Mouse (Mus musculus): ENCODE measurements around the gene Frmd4b.

Gene Frmd4b

DNA sequence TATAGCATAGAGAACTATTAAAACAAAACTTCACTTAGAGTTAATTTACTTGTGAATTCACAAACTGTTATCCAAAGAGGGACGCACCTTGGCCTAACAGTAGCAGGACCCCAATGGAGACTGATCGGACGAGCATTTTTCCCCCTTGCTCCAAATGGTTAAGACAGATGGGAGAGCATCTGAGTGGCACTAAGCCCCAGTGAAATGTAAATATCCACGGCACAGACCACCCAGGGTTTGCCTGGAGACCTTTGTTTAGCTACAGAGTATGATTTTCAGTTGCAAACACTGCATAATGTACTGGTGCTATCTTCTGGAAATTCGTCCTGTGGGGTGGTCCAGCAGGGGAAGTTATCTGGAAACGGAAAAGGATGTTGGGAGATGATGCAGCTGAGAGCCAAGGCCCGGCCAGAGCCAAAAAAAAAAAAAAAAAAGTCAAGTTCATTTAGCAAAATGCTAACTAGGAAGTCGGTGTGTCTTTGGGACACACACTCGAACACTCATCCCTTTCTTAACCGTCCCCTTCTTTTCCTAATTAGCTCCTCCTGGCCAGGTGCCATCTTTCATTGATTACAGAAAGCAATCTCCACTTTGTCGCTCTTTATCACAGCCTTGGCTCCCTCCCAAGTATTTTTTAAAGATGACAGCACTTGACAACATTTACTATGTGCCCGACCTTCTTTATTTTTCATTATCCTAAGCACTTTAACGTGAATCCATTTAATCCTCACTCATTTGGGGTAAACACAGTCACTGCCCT is 95.9 kb downstream of the Frmd4b start:
- no peak for DNase-seq (ENCODE audit: extremely low spot score)

DNA sequence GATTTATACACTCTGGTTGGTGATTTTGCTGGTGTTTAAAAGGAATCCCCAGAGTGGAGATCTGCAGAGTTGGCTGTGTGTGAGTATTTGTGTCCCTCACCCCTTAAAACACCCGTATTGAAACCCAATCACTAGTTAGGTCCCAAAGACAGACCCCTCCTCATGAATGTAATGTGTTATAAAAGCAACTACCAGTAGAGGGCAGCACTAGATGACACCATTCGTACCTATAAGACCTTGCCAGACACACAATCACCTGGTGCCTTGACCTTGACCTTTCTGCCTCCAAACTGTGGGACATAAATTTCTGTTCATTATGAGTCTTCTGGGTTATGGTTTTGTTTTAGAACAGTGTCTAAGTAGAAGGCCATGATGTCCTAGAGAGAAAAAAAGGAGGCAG is 96.8 kb downstream of the Frmd4b start:
- DNase-seq (ENCODE audit: extremely low spot score): peak; percentile 34

DNA sequence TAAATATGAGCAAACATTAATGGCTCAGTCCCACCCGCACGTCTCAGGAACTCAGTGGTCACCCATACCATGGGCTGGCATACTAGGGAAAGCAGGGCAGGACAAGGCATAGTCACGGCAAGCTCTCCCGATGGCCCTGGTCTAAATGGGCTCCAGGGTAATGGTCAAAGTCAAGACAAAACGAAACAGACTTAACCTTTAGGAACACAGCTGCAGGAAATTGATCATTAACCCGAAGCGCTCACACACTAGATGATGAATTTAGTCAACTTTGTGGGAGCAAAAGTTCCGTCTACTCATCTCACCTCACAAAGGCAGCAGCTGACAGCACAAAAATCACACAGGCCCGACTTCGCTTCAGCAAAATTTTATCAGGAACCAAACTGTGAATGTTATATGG is 97.8 kb downstream of the Frmd4b start:
- no peak for DNase-seq (ENCODE audit: extremely low spot score)

DNA sequence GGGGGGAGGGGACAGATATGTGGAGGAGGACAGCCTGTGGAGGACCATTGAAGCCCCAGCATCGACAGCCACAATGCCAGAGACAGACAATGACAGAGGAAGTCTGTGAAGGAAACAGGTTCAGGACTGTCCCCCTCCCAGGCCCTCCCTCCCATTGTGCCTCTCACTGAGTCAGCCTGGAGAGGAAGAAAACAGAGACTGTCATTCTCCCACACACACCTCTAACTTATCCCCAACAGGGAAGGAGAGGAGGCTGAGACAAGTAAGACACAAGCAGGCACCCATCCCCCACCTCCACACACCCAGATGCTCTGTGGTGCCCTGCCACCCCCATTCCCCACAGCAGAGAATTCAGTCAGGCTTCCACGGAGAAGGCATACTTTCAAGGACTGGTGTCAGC is 98.9 kb downstream of the Frmd4b start:
- no peak for DNase-seq (ENCODE audit: extremely low spot score)

DNA sequence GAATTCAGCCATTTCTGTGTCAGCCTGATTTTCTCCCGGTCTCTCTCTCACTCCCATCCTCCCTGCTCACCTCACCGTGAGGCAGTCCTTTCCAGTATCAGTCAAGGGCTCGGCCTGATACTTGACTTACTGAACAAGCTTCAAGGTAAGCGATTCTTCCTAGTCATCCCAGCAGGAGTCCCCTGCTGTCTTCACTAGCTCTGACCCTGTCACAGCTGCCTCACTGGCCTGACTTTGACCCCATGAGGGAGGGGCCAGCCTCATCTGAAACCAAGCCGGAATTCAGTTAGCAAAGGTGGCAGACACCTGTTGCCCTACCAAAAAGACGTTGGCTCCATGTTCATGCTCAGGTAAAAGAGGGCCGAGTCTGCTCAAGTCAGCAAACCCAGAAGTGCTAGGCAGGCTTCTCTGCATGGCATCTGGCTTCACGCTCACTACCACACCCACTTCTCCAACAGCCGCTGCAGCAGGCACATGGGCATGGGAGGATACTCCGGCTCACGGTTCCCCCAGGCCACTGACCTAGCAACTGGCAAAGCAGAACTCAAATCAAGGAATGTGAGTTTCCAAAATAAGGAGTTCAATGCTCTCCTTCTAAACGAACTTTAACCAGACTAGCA is 99.6 kb downstream of the Frmd4b start:
- no peak for DNase-seq (ENCODE audit: extremely low spot score)

DNA sequence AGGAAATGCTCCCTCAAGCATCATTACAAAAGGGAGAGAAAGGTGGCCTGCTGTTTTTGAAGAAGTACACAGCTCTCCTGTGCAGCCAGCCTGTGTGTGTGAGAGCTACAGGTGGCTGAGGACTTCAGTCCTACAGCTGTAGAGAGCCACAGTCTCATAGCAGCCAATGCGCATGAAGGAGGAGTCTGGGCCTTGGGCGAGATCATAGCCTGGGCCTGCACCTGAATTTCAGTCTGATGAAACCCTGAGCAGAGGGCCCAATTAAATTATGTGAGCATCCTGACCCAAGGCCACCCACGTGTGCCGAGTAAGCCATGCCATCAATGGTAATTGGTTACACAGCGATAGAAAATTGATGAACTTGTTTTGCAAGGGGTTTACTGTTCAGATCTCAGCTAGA is 100.4 kb downstream of the Frmd4b start:
- no peak for DNase-seq (ENCODE audit: extremely low spot score)

DNA sequence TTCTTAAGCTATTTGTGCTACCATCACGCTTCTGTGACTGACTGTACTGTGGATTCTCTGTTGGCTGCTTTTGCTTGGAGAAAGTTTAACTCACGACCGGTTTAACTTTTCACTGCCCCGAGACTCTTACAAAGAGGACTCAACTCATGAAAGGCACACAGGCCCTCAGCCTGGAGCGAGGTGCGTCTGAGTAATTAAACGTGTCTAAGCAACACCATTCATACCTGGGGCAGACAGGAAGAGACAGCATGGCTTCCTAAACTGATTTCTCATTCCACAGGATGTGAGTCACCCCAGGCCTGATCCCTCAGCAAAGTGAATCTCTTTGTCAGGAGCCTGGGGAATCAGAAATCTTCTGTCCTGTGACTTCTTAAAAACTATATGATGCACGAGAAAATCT is 106.6 kb downstream of the Frmd4b start:
- no peak for DNase-seq (ENCODE audit: extremely low spot score)

DNA sequence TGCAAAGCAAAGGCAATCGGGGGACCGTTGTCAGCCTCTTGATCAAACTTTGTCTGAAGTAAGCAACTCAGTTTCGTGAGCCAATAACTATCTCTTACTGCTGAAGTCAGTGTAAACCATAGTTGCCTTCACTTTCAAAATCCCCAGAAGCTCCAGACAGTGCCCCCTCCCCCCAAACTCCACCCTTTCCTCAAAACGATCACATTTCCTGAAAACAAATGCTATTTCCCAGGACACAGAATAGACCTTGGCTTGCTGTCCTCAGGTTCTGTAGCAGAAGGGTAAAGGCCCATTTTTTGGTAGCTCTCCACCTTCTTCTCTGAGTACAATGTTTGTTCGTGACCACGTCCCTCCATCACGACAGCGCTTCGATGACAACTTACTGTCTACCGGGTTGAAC is 107.9 kb downstream of the Frmd4b start:
- no peak for DNase-seq (ENCODE audit: extremely low spot score)

DNA sequence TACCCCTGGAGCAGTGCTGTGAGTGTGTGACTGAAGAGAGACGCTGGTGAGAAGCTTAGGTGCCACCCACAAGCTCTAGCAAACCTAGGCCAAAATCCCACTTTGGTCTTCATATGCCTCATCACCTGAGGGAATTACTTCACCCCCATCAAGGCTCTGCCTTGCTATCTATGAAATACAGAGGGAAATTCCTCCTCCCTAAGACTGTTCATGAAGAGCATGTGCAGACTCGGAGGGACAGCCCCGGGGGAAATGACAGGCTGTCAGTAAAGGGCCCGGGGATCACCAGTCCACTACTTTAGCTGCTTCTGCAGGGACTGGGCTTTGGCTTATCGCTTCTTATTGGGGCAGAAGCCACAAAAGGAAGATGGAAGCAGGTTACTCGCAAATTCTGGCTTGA is 108.9 kb downstream of the Frmd4b start:
- no peak for DNase-seq (ENCODE audit: extremely low spot score)

DNA sequence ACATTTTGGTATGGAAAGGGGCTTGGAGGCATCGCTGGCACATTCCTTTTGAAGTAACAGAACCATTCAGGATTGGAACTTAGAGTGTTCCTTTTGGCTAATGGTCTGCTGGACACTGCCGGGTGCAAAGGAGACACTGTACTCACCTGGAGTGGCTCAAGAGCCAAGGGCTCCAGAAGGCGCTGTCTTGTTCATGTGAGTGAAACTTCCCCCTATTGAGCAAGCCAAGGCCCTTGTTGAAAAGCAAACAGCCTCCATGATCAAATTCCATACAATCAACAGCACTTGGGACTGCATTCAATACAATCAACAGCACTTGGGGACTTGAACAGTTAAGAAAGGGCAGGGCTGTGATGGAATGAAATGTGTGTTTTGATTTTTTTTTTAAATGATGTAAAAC is 109.4 kb downstream of the Frmd4b start:
- no peak for DNase-seq (ENCODE audit: extremely low spot score)

DNA sequence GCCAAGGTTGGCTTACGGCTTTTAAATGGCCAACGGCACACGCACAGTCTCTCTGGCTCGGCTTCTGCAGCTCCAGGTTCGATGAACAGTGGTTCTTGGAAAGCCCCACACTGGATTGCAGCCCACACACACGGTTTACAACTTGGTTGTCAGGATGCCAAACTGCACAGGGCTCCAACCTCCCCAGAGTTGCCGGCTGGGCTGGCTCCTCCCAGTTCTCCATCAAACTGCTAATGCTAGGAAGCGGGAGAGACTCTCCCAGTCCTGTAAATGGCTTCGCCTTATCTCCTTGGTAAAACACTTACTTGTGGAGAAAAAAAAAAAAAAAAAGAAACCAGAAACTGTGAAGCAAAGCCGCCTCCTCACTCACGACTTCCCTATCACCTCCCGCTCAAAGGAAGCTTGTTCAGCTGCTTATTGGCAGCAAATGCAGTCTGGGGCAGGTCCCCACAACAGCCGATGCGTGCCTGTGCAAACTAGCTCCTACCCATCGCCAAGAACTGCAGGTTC is 111.1 kb downstream of the Frmd4b start:
- peak; percentile 17 for DNase-seq (ENCODE audit: extremely low spot score)

DNA sequence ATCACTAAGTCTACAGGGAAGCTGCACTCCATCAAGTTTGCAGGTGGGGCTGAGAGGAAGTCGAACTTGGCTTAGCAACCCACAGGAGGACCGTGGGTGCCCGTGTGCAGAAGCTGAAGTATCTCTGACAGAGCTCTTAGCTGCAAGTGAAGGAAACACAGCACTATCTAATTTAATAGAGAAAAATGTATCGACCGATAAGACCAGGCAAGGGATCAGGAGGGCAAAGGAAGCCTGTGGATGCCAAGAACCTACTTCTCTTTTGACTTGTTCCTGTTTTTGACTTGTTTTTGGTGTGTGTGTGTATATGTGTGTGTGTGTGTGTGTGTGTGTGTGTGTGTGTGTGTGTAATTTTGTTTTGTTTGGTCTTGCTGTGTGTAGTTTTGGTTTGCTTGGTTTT is 112.7 kb downstream of the Frmd4b start:
- DNase-seq (ENCODE audit: extremely low spot score): no peak

DNA sequence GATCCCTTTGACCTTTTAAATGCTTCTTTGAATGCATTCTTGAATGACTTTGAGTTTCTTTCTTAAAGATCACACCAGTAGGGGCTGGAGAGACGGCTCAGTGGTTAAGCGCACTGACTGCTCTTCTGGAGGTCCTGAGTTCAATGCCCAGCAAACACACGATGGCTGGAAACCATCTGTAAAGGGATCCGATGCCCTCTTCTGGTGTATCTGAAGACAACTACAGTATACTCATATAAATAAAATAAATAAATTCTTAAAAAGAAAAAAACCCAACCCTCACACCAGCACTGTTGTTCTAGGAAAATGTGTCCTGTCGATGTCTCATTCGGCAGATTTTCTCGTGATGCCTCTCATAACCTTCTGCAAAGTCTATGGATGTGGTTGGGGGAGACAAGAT is 116.3 kb downstream of the Frmd4b start:
- no peak for DNase-seq (ENCODE audit: extremely low spot score)

DNA sequence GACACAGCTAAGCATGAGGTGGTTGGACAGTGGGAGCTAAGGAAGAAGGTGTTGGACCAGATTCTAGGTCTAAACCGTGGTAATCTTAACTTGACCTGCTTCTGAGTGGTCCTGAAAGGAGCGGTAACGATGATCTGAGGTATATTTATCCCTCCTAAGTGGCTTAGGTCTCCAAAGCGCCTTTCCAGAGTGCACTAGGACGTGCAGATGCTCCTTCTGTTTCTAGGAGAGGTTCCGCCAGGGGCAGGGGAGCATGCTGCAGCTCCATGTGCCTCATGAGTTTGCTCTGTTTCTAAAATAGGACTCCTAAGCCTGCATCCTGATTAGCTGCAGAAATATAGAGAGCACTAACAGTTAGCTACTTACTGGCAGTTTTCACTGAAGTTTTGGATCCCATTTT is 117.1 kb downstream of the Frmd4b start:
- DNase-seq (ENCODE audit: extremely low spot score): no peak

DNA sequence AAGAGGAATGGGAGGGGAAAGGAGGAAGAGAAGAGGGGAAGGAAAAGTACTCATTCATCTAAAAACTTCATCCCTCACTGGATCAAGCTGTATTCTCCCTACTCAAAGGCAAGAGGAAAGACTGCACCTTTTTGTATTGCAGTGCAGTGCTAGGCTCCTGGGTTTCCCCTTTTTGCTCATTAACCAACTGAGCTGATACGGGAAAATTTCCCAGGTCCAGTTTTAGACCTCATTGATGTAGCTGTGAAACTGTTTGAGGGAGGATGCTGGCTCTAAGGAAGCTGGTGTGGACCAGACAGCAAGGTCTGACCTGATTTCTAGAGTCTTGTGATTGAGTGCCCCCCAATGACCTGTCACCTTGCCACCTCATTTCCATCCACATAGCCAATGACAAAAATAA is 121.3 kb downstream of the Frmd4b start:
- DNase-seq (ENCODE audit: extremely low spot score): no peak

DNA sequence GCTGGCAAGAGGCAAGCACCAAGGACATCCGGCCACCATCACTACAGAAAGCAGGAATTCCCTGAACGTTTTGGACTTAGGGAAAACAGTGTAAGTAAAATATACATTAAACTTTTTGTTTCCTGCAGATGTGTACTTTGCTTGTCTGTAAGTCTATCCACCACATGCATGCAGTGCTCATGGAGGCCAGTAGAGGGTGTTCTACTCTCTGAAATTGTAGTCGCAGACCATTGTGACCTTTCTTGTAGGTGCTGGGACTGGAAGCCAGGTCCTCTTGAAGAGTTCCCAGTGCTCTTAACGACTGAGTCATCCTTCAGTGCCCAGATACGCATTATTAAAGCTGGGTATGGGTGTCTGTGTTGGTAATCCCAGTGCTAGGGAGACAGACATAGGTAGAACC is 126.3 kb downstream of the Frmd4b start:
- no peak for DNase-seq (ENCODE audit: extremely low spot score)

DNA sequence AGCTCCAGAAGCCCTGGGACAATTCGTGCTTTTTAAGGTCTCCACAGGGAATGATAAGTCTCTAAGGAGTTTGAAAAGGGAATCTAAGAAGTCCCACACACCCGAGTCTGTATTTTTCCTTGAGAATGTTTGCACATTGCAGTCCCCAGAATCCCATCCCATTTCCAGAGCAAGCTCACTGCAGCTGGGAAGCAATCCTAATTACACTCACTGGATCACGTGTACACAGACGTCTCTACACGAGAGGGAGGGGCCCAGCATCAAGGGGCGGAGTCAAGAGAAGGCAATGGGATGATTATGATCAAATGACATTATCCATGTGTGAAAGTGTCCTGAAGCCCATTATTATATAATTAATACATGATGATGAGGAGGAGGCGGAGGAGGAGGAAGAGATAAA is 128.5 kb downstream of the Frmd4b start:
- no peak for DNase-seq (ENCODE audit: extremely low spot score)

DNA sequence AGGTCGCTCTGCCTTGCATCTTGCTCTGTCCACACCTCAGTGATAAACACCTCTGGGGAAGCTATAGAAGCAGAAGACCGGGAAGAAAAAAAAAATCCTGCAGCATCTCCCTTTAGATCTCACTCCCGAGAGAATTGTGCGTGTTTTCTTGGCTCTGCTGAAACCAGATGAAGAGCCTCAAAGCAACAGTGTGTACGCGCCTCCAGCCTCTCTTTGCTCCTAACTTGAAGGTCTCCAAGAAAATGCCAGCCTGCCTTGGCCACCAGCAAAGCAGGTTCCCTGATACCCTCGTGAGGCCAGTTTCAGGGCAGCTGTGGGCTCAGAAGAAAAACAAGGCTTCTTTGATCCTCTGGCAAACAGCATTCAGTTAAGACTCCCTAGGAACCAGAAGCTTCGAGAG is 129.1 kb downstream of the Frmd4b start:
- no peak for DNase-seq (ENCODE audit: extremely low spot score)

DNA sequence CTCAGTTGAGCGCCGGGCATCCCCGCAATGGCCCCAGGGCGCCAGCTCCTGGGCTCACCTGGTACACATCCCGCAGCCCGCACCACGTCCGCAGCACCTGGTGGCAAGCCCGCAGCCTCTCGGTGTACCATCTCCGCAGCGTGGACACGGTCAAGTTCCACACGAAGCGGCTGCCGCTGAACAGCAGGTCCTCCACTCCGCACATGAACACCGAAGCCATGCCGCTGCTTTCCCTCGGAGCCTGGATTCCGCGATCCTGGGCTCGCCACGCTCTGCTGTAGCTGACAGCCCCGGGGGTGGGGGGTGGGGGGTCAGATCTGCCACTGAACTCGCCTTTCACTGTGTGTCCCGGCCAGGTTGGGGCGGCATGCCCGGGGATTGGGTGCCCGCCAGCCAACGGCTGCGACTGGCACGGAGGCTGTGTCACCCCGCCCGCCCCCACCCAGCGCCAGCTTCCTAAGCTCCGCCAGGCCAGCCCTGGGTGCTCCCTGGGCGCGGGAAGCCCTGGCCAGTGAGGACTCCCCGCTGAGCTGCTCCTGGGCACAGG is 129.7 kb downstream of the Frmd4b start:
- DNase-seq (ENCODE audit: extremely low spot score): peak; percentile 48

DNA sequence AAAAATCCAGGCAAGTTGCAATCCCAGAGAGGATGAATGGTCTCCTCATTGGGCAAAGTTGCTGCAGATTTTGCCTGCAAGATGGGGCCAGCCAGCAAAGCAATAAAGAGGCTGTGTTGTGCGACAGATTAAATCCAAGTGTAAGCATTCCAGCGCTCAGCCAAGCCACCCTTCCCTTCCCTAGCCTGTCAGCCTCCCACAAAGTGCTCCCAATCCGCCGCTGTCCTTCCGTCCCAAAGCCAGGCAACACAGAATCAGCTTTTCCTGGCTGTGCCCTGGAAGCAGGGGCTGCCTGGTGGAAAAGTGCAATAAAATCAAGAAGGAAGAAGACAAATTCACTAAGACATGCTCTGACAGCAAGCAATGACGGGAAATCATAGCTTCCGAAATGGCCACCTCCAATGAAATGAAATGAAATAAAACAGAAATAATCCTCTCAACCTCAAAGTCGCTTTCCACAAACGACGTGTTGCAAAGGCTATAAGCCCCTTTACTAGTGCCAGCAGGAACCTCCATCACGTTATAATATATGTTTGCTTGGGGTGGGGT is 130.5 kb downstream of the Frmd4b start:
- DNase-seq (ENCODE audit: extremely low spot score): no peak

DNA sequence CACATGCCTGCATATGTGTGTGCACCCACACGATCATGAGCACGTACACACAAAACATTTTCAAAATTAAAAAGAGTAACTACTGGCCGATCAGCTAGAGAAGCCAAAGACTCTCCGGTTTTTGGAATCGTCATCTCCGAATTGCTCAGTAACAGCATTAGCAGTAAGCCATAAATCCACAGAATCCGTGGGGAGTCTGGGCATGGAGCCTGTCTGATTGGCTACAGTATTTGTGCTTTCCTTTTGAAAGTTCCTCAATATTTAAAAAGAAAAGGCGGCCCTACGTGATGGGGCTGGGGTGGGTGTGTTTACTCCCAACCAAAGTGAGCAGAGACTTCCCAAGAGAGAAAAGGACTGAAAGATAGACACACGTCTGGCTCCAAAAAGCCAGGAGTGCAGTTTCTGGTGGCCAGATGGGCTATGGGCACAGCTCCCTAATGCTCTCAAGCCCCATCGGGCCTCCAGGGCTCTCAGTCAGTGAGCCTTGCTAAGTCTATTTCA is 131.4 kb downstream of the Frmd4b start:
- DNase-seq (ENCODE audit: extremely low spot score): no peak

DNA sequence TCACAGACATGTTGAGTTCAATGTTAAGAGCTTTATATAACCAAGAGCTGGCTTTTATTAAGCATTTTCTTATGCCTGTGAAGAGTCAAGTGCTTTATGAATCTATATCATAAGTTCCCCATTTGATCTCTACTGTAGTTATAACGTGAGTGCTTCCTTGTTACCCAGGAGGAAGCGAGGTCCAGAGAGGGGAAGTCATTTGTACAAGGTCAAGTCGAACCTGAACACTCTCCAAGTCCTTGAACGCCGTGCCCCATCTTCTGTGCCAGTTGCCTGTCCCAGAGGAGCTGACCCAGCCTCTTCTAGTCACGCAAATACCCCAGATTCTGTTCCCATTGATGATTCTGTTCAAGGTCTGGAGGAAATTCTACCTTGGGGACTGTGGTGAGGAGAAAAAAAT is 135.4 kb downstream of the Frmd4b start:
- no peak for DNase-seq (ENCODE audit: extremely low spot score)
